Mouse (Mus musculus): Measurements from ENCODE around the gene Vmn1r40. TPM values are rescaled to one million over a fixed set of nuclear protein-coding genes. Genes with fewer than 3 reads are reported as not detected.

Vmn1r40 gene
- not detected in 2 replicates for polyA plus RNA-seq (2015; fragmentation: Nextera tagmentation; extraction: Ambion mirVana)

GRCm38 (mm10) chr6:89707240-89707639 lies at the start of gene Vmn1r40:
Vmn1r40 (plus strand) TSS chr6:89707540.
- H3K36me3 ChIP-seq (ENCODE audit: insufficient read depth, low read length) = no peaks in the 10 kb centered on the region
- H3K9ac ChIP-seq (replicated peaks; ENCODE audit: low read length) = no peak within 1 kb of the TSS
- H3K4me3 ChIP-seq (ENCODE audit: low read length) = no peak within 1 kb of the TSS
- no peak within 1 kb of the TSS for H3K27ac ChIP-seq (ENCODE audit: low read length)
- no peaks in the 10 kb centered on the region for H3K27me3 ChIP-seq (ENCODE audit: insufficient read depth, low read length)
- WGBS = 81% methylated on average over 4 of the region's 4 CpGs
- H3K4me1 ChIP-seq (ENCODE audit: insufficient read depth, low read length) = no peaks in the 10 kb centered on the region
- 0 out of 2 replicates have a peak, but pooled peaks cover 3% of the 10 kb centered on the region for H3K9me3 ChIP-seq (ENCODE audit: low read length)
- H3K4me2 ChIP-seq (replicated peaks; ENCODE audit: low read depth, low read length) = no peak within 1 kb of the TSS
- ATAC-seq (ENCODE audit: low FRiP score, low TSS enrichment) = no peak

GRCm38 (mm10) chr6:89658342-89658741 lies 49.0 kb upstream of the Vmn1r40 start:
- H3K4me3 ChIP-seq (ENCODE audit: low read length) = no peak overlapping the region
- no peak for ATAC-seq (ENCODE audit: low FRiP score, low TSS enrichment)
- H3K27me3 ChIP-seq (ENCODE audit: insufficient read depth, low read length) = no peaks in the 10 kb centered on the region
- H3K4me2 ChIP-seq (replicated peaks; ENCODE audit: low read depth, low read length) = no peak overlapping the region
- H3K9ac ChIP-seq (replicated peaks; ENCODE audit: low read length) = no peak overlapping the region
- no peak overlapping the region for H3K27ac ChIP-seq (ENCODE audit: low read length)
- H3K36me3 ChIP-seq (ENCODE audit: insufficient read depth, low read length) = peaks cover 2% of the 10 kb centered on the region; the same call in 1 of the 2 replicates
- H3K4me1 ChIP-seq (ENCODE audit: insufficient read depth, low read length) = no peaks in the 10 kb centered on the region
- 80% methylated on average over 3 of the region's 3 CpGs for WGBS
- no peaks in the 10 kb centered on the region for H3K9me3 ChIP-seq (ENCODE audit: low read length)

- H3K9me3 ChIP-seq (ENCODE audit: low read length) = no peaks in the 10 kb centered on the region
Measured at GRCm38 (mm10) chr6:89658931-89659330, 48.4 kb upstream of the Vmn1r40 start.

DNA sequence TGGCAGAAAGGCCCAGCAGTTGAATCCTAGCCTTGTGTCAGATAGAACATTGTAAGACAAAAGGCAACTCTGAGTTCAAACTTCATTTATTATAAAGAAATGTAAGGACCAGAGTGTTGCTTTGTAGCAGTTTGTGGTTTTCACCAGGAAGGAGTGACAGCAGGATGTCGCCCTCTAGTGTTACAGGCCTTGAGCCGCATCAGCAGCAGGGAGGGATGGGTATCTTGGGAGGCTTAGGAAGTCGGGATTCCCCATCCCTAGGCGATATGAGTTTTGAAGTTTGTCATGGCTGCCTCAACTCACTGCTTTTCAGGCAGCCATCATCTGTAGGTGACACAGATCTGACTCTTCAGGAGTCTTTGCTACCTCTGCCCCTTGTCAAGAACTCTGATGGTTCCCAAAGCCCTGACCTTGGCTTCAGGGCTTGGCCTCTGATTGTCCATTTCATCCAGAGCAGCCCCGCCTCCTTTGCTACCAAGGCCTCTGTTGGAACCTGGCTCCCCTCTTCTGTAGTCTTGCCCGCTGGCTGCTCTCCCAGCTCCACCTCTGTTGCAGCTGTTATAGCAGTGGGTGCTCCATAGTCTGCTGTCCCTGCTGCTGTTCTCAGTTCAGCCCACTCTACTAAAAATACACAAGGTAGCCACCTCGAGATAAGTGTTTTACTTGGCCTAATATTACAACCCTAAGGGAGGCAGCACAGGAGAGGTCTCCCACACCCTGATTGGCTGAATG lies 47.5 kb upstream of the Vmn1r40 start:
- 0 out of 2 replicates have a peak, but pooled peaks have one; percentile 19 for ATAC-seq (ENCODE audit: low FRiP score, low TSS enrichment)
- peaks cover 8% of the 10 kb centered on the region; the same call in 1 of the 2 replicates for H3K36me3 ChIP-seq (ENCODE audit: insufficient read depth, low read length)
- H3K4me3 ChIP-seq (ENCODE audit: low read length) = no peak overlapping the region
- no peaks in the 10 kb centered on the region for H3K9me3 ChIP-seq (ENCODE audit: low read length)
- H3K4me2 ChIP-seq (replicated peaks; ENCODE audit: low read depth, low read length) = no peak overlapping the region
- H3K9ac ChIP-seq (replicated peaks; ENCODE audit: low read length) = no peak overlapping the region
- no peaks in the 10 kb centered on the region for H3K27me3 ChIP-seq (ENCODE audit: insufficient read depth, low read length)
- H3K27ac ChIP-seq (ENCODE audit: low read length) = no peak overlapping the region
- no peaks in the 10 kb centered on the region for H3K4me1 ChIP-seq (ENCODE audit: insufficient read depth, low read length)
- WGBS = 35% methylated on average over 7 of the region's 7 CpGs

More at GRCm38 (mm10) chr6:89658931-89659330, 48.4 kb upstream of the Vmn1r40 start:
- no peak overlapping the region for H3K4me2 ChIP-seq (replicated peaks; ENCODE audit: low read depth, low read length)
- no peaks in the 10 kb centered on the region for H3K4me1 ChIP-seq (ENCODE audit: insufficient read depth, low read length)
- H3K4me3 ChIP-seq (ENCODE audit: low read length) = no peak overlapping the region
- no peak overlapping the region for H3K9ac ChIP-seq (replicated peaks; ENCODE audit: low read length)
- WGBS = 88% methylated on average over 6 of the region's 6 CpGs
- no peak overlapping the region for H3K27ac ChIP-seq (ENCODE audit: low read length)
- no peaks in the 10 kb centered on the region for H3K27me3 ChIP-seq (ENCODE audit: insufficient read depth, low read length)
- ATAC-seq (ENCODE audit: low FRiP score, low TSS enrichment) = no peak
- peaks cover 5% of the 10 kb centered on the region; the same call in 1 of the 2 replicates for H3K36me3 ChIP-seq (ENCODE audit: insufficient read depth, low read length)

DNA sequence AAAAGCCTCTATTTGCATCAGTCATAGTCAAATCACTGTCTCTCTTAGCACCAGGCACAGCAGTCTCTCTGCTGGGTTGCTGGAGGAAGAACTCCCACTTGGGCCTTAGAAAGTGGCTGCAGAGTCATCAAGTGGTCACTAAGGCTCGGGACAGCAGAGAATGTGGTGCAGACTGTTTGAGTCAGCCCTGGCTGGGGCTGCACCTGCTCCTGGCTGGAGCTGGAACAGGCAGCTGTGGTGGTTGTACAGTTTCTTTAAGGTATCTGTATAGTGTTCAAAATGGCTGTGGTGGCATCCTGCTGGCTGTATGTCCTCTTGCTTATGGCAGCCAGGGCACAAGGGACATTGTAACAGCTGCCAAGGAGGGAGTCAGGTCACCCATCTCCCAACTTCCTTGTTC lies 46.9 kb upstream of the Vmn1r40 start:
- WGBS = 64% methylated on average over 1 of the region's 1 CpGs
- H3K4me3 ChIP-seq (ENCODE audit: low read length) = no peak overlapping the region
- no peak overlapping the region for H3K27ac ChIP-seq (ENCODE audit: low read length)
- H3K4me2 ChIP-seq (replicated peaks; ENCODE audit: low read depth, low read length) = no peak overlapping the region
- ATAC-seq (ENCODE audit: low FRiP score, low TSS enrichment) = no peak
- no peaks in the 10 kb centered on the region for H3K9me3 ChIP-seq (ENCODE audit: low read length)
- H3K4me1 ChIP-seq (ENCODE audit: insufficient read depth, low read length) = no peaks in the 10 kb centered on the region
- no peak overlapping the region for H3K9ac ChIP-seq (replicated peaks; ENCODE audit: low read length)
- no peaks in the 10 kb centered on the region for H3K27me3 ChIP-seq (ENCODE audit: insufficient read depth, low read length)
- H3K36me3 ChIP-seq (ENCODE audit: insufficient read depth, low read length) = peaks cover 8% of the 10 kb centered on the region; the same call in 1 of the 2 replicates

- Histone ChIP-seq H3K27me3 (ENCODE audit: insufficient read depth, low read length) (no peaks in the 10 kb centered on the region), H3K36me3 (ENCODE audit: insufficient read depth, low read length) (peaks cover 8% of the 10 kb centered on the region; the same call in 1 of the 2 replicates), H3K9me3 (ENCODE audit: low read length) (no peaks in the 10 kb centered on the region), H3K4me2 (replicated peaks; ENCODE audit: low read depth, low read length) (no peak overlapping the region), H3K9ac (replicated peaks; ENCODE audit: low read length) (no peak overlapping the region), H3K4me3 (ENCODE audit: low read length) (no peak overlapping the region), H3K4me1 (ENCODE audit: insufficient read depth, low read length) (no peaks in the 10 kb centered on the region), H3K27ac (ENCODE audit: low read length) (no peak overlapping the region)
- no peak for ATAC-seq (ENCODE audit: low FRiP score, low TSS enrichment)
- WGBS = 83% methylated on average over 3 of the region's 3 CpGs
Measured at GRCm38 (mm10) chr6:89662521-89662920, 44.8 kb upstream of the Vmn1r40 start.

DNA sequence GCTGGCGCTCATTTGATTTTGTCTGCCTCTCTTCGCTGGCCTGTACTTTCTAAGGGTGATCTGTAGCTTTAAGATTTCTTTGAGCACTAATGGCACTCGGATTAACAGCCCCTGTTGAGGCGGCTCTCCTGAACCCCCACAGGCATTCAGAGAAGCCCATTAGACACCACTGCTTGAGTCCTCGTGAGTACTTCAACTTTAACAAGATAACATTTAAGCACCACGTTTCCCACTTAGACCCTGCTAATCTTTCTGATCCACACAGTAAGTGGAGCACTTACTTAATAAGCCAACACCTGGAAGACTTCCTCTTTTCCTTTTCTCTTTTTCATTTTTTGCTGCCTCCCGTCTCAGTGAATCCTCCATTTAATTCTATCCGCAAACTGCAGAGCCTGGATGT lies 42.2 kb upstream of the Vmn1r40 start:
- Histone ChIP-seq H3K27me3 (ENCODE audit: insufficient read depth, low read length) (no peaks in the 10 kb centered on the region), H3K36me3 (ENCODE audit: insufficient read depth, low read length) (peaks cover 8% of the 10 kb centered on the region; the same call in 1 of the 2 replicates), H3K9ac (replicated peaks; ENCODE audit: low read length) (no peak overlapping the region), H3K4me2 (replicated peaks; ENCODE audit: low read depth, low read length) (no peak overlapping the region), H3K4me1 (ENCODE audit: insufficient read depth, low read length) (no peaks in the 10 kb centered on the region), H3K27ac (ENCODE audit: low read length) (no peak overlapping the region), H3K9me3 (ENCODE audit: low read length) (no peaks in the 10 kb centered on the region), H3K4me3 (ENCODE audit: low read length) (no peak overlapping the region)
- ATAC-seq (ENCODE audit: low FRiP score, low TSS enrichment) = no peak
- 66% methylated on average over 8 of the region's 8 CpGs for WGBS

DNA sequence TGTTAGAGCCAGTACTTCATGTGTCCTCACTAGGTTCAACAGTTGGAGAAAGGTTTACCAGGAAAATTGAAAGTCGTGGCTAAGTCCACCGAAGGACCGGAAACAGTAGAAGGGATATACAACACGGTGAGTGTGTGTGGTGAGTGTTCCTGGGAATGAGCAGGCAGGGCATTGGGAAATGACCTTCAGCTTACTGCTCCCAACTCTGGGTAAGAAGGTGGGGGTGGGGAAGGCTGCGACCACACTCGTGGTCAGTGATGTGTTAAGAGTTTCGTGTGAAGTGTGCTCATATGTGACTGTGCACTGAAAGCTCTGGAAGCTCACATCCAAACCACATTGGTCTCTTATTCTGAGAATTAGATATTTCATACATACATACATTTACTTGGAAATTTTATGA lies 41.7 kb upstream of the Vmn1r40 start:
- Histone ChIP-seq H3K4me1 (ENCODE audit: insufficient read depth, low read length) (no peaks in the 10 kb centered on the region), H3K27me3 (ENCODE audit: insufficient read depth, low read length) (no peaks in the 10 kb centered on the region), H3K9ac (replicated peaks; ENCODE audit: low read length) (no peak overlapping the region), H3K27ac (ENCODE audit: low read length) (no peak overlapping the region), H3K9me3 (ENCODE audit: low read length) (no peaks in the 10 kb centered on the region), H3K4me2 (replicated peaks; ENCODE audit: low read depth, low read length) (no peak overlapping the region), H3K4me3 (ENCODE audit: low read length) (no peak overlapping the region), H3K36me3 (ENCODE audit: insufficient read depth, low read length) (peaks cover 8% of the 10 kb centered on the region; the same call in 1 of the 2 replicates)
- 70% methylated on average over 7 of the region's 7 CpGs for WGBS
- ATAC-seq (ENCODE audit: low FRiP score, low TSS enrichment) = no peak

- Histone ChIP-seq H3K9ac (replicated peaks; ENCODE audit: low read length) (no peak overlapping the region), H3K4me3 (ENCODE audit: low read length) (no peak overlapping the region), H3K4me2 (replicated peaks; ENCODE audit: low read depth, low read length) (no peak overlapping the region), H3K4me1 (ENCODE audit: insufficient read depth, low read length) (no peaks in the 10 kb centered on the region), H3K27ac (ENCODE audit: low read length) (no peak overlapping the region), H3K9me3 (ENCODE audit: low read length) (no peaks in the 10 kb centered on the region), H3K36me3 (ENCODE audit: insufficient read depth, low read length) (peaks cover 8% of the 10 kb centered on the region; the same call in 1 of the 2 replicates), H3K27me3 (ENCODE audit: insufficient read depth, low read length) (no peaks in the 10 kb centered on the region)
- 85% methylated on average over 3 of the region's 3 CpGs for WGBS
- ATAC-seq (ENCODE audit: low FRiP score, low TSS enrichment) = no peak
Measured at GRCm38 (mm10) chr6:89666976-89667375, 40.4 kb upstream of the Vmn1r40 start.

DNA sequence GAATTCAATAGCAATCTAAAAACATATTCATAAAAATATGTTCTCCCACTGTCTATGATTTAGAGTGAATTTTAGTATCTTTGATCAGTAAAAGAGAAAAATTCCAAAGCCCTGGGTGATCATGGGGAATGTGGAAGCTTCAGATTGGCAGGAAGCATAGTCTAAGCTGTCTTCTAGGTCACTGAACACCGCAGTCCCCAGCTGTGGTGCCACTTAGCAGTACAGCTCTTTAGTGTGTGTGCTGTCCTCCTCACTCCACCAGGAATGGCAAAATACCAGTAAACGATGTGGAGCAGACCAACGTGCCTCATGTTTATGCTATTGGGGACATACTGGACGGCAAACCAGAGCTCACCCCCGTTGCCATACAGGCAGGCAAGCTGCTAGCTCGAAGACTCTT lies 37.8 kb upstream of the Vmn1r40 start:
- no peak for ATAC-seq (ENCODE audit: low FRiP score, low TSS enrichment)

More for the DNA sequence above, 37.8 kb upstream of the Vmn1r40 start:
- Histone ChIP-seq H3K9ac (replicated peaks; ENCODE audit: low read length) (no peak overlapping the region), H3K4me2 (replicated peaks; ENCODE audit: low read depth, low read length) (no peak overlapping the region), H3K4me3 (ENCODE audit: low read length) (no peak overlapping the region), H3K27ac (ENCODE audit: low read length) (no peak overlapping the region), H3K9me3 (ENCODE audit: low read length) (no peaks in the 10 kb centered on the region), H3K4me1 (ENCODE audit: insufficient read depth, low read length) (no peaks in the 10 kb centered on the region), H3K27me3 (ENCODE audit: insufficient read depth, low read length) (no peaks in the 10 kb centered on the region), H3K36me3 (ENCODE audit: insufficient read depth, low read length) (peaks cover 3% of the 10 kb centered on the region; the same call in 1 of the 2 replicates)
- 90% methylated on average over 6 of the region's 6 CpGs for WGBS

Measured in kidney, embryonic 16.5 days (tissue).